Mouse (Mus musculus) midbrain, embryonic 16.5 days (tissue): ENCODE measurements around the gene Pcsk6. TPM values are rescaled to one million over a fixed set of nuclear protein-coding genes. Genes with fewer than 3 reads are reported as not detected.

Experiments used
- ATAC-seq: fragments of 200-750 bp; cut with Nextera tagmentation; 2 replicates; pipeline ENCODE4 v1.8.0; 2017; ENCODE audit warnings: moderate TSS enrichment
- H3K27ac ChIP-seq: fragments of 300-500 bp; sonication (generic); 2 replicates; pipeline ENCODE4 v1.5.1; 2014; ENCODE audit warnings: mild to moderate bottlenecking, low read length, mixed read lengths
- H3K27me3 ChIP-seq: fragments of 300-500 bp; sonication (generic); 2 replicates; pipeline ENCODE4 v1.6.1; 2014; ENCODE audit warnings: low read depth, low read length, mixed read lengths; ENCODE audit not compliant: control insufficient read depth, insufficient read depth
- H3K36me3 ChIP-seq: fragments of 300-500 bp; sonication (generic); 2 replicates; pipeline ENCODE4 v1.6.1; 2014; ENCODE audit warnings: mild to moderate bottlenecking, low read length, moderate library complexity, mixed read lengths; ENCODE audit not compliant: control insufficient read depth, insufficient read depth
- H3K4me1 ChIP-seq: fragments of 300-500 bp; sonication (generic); 2 replicates; pipeline ENCODE4 v1.6.1; 2014; ENCODE audit warnings: mild to moderate bottlenecking, low read length, mixed read lengths; ENCODE audit not compliant: control insufficient read depth, insufficient read depth
- H3K4me2 ChIP-seq: fragments of 300-500 bp; sonication (generic); 2 replicates; pipeline ENCODE4 v1.6.1; 2014; ENCODE audit warnings: mild to moderate bottlenecking, low read length, mixed read lengths
- H3K4me3 ChIP-seq: fragments of 300-500 bp; sonication (generic); 2 replicates; pipeline ENCODE4 v1.5.1; 2014; ENCODE audit warnings: low read depth, mild to moderate bottlenecking, low read length, moderate library complexity, mixed read lengths
- H3K9ac ChIP-seq: fragments of 300-500 bp; sonication (generic); 2 replicates; pipeline ENCODE4 v1.6.1; 2014; ENCODE audit warnings: low read depth, low read length, mixed read lengths
- H3K9me3 ChIP-seq: fragments of 300-500 bp; sonication (generic); replicated peaks from 2 replicates; pipeline ENCODE4 v1.6.1; 2014; ENCODE audit warnings: mild to moderate bottlenecking, low read length, mixed read lengths; ENCODE audit not compliant: control insufficient read depth, poor library complexity, severe bottlenecking
- WGBS: fragments of 180-500 bp; shearing (Covaris S2); extraction: QIAGEN DNeasy Blood & Tissue Kit; methylation state at CpG from one replicate; pipeline ENCODE4 v1.1.7; 2014; 5-methylcytosine and 5-hydroxymethylcytosine counted together
- polyA plus RNA-seq: library from polyadenylated mRNA; unstranded; fragments of >200 nt; fragmentation: Nextera tagmentation; extraction: Ambion mirVana; gene quantifications from 2 replicates; pipeline ENCODE4 v1.2.1, GENCODE M21; 2015

The Pcsk6 gene
- polyA plus RNA-seq, 1 experiment from 2014 or later: 0.82 TPM

GRCm38 (mm10) chr7:66060066-66060956 lies 198.8 kb downstream of the Pcsk6 start:
- Histone ChIP-seq H3K27me3 (no peaks in the 10 kb centered on the region; the same call in 1 of the 2 replicates), H3K36me3 (peaks cover 5% of the 10 kb centered on the region; the same call in 1 of the 2 replicates), H3K4me2 (peak overlapping the region; percentile 98), H3K27ac (peak overlapping the region; percentile 77), H3K9ac (peak overlapping the region; percentile 92), H3K4me3 (peak overlapping the region; percentile 98), H3K4me1 (peaks cover 15% of the 10 kb centered on the region), H3K9me3 (no peaks in the 10 kb centered on the region)
- WGBS: under 1% methylated on average over 64 of the region's 64 CpGs
- ATAC-seq: peak; percentile 96

GRCm38 (mm10) chr7:66061057-66061456 lies 199.5 kb downstream of the Pcsk6 start:
- peaks cover 9% of the 10 kb centered on the region; the same call in 1 of the 2 replicates for H3K36me3 ChIP-seq
- H3K4me1 ChIP-seq: peaks cover 15% of the 10 kb centered on the region
- peak overlapping the region; percentile 98 for H3K4me2 ChIP-seq
- under 1% methylated on average over 14 of the region's 14 CpGs for WGBS
- peak overlapping the region; percentile 98 for H3K4me3 ChIP-seq
- H3K27me3 ChIP-seq: no peaks in the 10 kb centered on the region; the same call in 1 of the 2 replicates
- H3K9me3 ChIP-seq: no peaks in the 10 kb centered on the region
- no peak for ATAC-seq
- H3K9ac ChIP-seq: peak overlapping the region; percentile 92
- H3K27ac ChIP-seq: no peak overlapping the region

DNA sequence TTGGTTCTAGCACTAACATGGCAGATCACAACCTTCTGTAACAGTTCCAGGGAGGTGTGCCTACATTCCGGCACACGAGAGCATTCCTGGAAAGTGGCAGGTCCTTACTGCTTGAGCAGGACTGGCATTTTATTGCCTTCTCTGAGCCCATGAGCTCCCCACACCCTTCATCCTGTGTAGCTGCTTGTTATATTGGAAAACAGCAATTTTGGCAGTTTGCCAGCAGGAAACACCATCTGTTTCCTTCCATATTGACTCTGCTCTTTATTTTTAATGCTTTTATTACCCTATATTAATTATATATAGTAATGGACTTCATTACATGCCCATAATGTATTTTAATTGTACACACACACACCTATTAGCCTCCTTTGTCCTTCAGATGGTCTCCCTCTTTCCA lies 214.9 kb downstream of the Pcsk6 start:
- H3K4me3 ChIP-seq: no peak overlapping the region
- ATAC-seq: no peak

GRCm38 (mm10) chr7:66079364-66080230 lies 218.1 kb downstream of the Pcsk6 start, which contains the start of gene Selenos:
Selenos (plus strand) TSS chr7:66079649.
- peak; percentile 100 for ATAC-seq

More for the DNA sequence above, 214.9 kb downstream of the Pcsk6 start:
- no peak overlapping the region for H3K9ac ChIP-seq
- WGBS: 83% methylated on average over 2 of the region's 2 CpGs
- peaks cover 32% of the 10 kb centered on the region for H3K36me3 ChIP-seq
- H3K4me2 ChIP-seq: no peak overlapping the region
- no peaks in the 10 kb centered on the region for H3K9me3 ChIP-seq
- no peaks in the 10 kb centered on the region for H3K27me3 ChIP-seq
- no peak overlapping the region for H3K27ac ChIP-seq
- H3K4me1 ChIP-seq: peaks cover 18% of the 10 kb centered on the region

GRCm38 (mm10) chr7:66080231-66080613 lies 218.7 kb downstream of the Pcsk6 start:
- H3K36me3 ChIP-seq: peaks cover 19% of the 10 kb centered on the region
- no peak for ATAC-seq

More at GRCm38 (mm10) chr7:66079364-66080230, 218.1 kb downstream of the Pcsk6 start, which contains the start of gene Selenos:
- Histone ChIP-seq H3K27ac (peak within 1 kb of the TSS; percentile 84), H3K27me3 (no peaks in the 10 kb centered on the region), H3K4me3 (peak within 1 kb of the TSS; percentile 91), H3K4me2 (peak within 1 kb of the TSS; percentile 95), H3K36me3 (peaks cover 24% of the 10 kb centered on the region), H3K9ac (peak within 1 kb of the TSS; percentile 87), H3K4me1 (peaks cover 21% of the 10 kb centered on the region), H3K9me3 (no peaks in the 10 kb centered on the region)
- under 1% methylated on average over 61 of the region's 65 CpGs for WGBS

DNA sequence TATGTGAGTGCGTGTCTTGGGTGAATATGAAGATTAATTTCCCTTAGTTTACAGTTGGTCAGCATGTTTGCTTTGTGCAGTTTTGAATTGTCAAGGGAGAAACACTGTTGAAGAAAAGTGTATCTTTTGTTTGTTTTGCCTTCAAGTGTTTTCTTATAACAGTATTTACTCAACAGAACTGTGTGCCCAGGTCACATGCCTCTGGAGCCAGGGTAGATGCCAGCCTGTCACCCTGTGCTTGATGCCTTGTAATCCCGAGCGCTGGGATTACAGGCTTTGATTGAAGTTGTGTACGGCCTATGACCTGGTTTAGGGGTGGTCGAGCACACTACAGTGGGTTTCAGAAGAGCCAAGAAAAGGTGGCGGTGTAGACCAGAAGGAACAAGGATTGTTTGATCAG lies 222.2 kb downstream of the Pcsk6 start:
- Histone ChIP-seq H3K4me1 (peaks cover 20% of the 10 kb centered on the region), H3K4me2 (no peak overlapping the region), H3K4me3 (no peak overlapping the region), H3K9me3 (no peaks in the 10 kb centered on the region), H3K27me3 (no peaks in the 10 kb centered on the region), H3K27ac (no peak overlapping the region), H3K9ac (no peak overlapping the region), H3K36me3 (peaks cover 19% of the 10 kb centered on the region)
- ATAC-seq: no peak
- WGBS: 84% methylated on average over 6 of the region's 6 CpGs

More at GRCm38 (mm10) chr7:66080231-66080613, 218.7 kb downstream of the Pcsk6 start:
- Histone ChIP-seq H3K4me1 (peaks cover 21% of the 10 kb centered on the region), H3K4me3 (peak overlapping the region; percentile 91), H3K9me3 (no peaks in the 10 kb centered on the region), H3K9ac (peak overlapping the region; percentile 87), H3K27me3 (no peaks in the 10 kb centered on the region), H3K27ac (no peak overlapping the region), H3K4me2 (peak overlapping the region; percentile 95)
- WGBS: 34% methylated on average over 5 of the region's 5 CpGs

DNA sequence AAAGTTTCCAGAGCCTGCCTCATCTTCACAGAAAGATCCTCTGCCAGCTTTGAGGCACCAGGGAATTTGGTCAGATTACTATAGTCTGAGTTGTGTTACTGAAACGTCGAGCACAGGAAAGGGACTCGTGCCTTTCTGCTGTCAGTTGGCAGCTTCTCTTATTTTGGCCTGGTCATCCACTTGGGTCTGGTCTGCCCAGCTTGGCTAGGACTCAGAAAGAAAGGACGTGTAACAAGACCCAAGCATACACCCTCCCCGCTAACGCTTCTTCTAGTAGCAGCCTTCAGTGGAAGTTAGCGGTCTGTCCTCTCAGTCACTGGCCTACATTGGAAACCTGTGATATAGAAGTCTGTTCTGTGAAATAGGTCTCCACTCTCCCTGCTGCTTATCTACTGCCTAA lies 223.0 kb downstream of the Pcsk6 start:
- peaks cover 19% of the 10 kb centered on the region for H3K36me3 ChIP-seq
- H3K9me3 ChIP-seq: no peaks in the 10 kb centered on the region
- no peak for ATAC-seq

DNA sequence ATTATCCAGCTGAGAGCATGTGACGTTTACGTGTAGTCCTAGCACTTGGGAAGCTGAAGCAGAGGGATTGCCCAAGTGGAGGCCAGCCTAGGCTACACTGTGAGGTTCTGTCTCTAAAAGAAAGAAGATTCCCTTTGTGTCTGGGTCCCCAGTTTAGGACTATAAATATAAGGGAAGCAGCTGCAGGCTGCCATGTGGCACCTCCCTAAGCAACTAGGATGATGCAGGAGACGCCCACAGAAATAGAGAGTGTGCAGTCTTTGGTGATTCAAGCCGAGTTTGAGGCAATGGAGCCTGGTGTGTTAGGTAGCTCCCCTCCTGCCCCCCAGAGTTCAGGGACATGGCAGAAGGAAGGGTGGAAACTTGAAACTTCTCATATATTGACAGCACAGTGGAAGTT lies 226.1 kb downstream of the Pcsk6 start:
- H3K4me2 ChIP-seq: no peak overlapping the region
- no peaks in the 10 kb centered on the region for H3K4me1 ChIP-seq
- H3K27ac ChIP-seq: no peak overlapping the region
- no peaks in the 10 kb centered on the region for H3K27me3 ChIP-seq
- H3K36me3 ChIP-seq: peaks cover 27% of the 10 kb centered on the region
- H3K4me3 ChIP-seq: no peak overlapping the region
- no peaks in the 10 kb centered on the region for H3K9me3 ChIP-seq
- WGBS: 90% methylated on average over 4 of the region's 4 CpGs
- no peak for ATAC-seq
- no peak overlapping the region for H3K9ac ChIP-seq

More for the DNA sequence above, 223.0 kb downstream of the Pcsk6 start:
- Histone ChIP-seq H3K4me2 (no peak overlapping the region), H3K27ac (no peak overlapping the region), H3K9ac (no peak overlapping the region), H3K4me3 (no peak overlapping the region), H3K27me3 (no peaks in the 10 kb centered on the region), H3K4me1 (peaks cover 17% of the 10 kb centered on the region)
- 87% methylated on average over 7 of the region's 7 CpGs for WGBS
